Mouse (Mus musculus): ENCODE measurements at regions not wholly inside any gene's neighbourhood (a gene's known extent, or its start where the extent isn't known, plus 50 kb on each side); places are given as distances from the start of the nearest gene placed in this dataset.

DNA sequence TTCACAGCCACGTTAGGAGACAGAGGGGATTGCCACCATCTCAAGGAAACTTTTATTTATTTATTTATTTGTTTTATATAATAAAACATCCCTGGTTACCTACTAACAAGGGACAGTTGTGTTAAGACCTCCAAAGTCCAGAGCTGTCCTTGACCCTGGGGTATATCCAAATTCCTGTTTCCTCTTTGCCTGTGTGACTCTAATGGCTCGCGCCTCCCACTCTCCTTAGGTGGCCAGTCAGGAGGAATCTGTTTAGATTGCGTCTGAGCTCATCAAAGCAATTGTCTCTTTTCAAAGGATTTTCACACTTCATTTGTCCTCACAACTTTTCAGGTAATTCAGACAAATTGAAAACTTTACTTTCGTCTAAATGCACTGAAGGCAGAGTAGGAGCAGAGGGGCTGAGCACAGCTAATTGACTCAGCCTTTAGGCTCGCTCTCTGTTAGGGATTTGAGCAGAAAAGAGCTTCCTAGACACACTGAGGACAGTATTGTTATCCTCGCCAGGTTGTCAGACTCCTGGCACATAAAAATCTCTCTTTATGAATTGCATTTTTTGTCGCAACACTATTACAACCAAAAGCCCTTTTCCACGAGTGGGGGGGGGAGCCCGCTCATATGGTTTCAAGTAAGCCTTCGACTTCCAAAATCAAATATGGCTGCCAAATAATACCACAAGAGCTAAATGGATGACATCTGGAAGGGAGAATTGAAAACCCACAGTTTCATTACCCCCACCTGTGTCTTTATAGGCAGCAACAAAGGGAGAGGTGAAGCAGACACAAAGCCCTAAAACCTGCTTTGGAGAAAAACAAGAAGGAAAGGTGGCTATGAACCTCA, 224.1 kb downstream of the Sorl1 start:
- no peak for TF ChIP-seq CTCF (IDR thresholded peaks at IDR 0.05; ENCODE audit: borderline replicate concordance, control insufficient read depth, extremely low read depth, insufficient read depth, low read length, poor library complexity)
- no peak for TF ChIP-seq POLR2A (IDR thresholded peaks at IDR 0.05; ENCODE audit: control insufficient read depth, extremely low read depth, insufficient read depth, low read length, poor library complexity)
